Mouse (Mus musculus) intestine, embryonic 15.5 days (tissue): ENCODE results near the gene Lrrc15. TPM values are rescaled to one million over a fixed set of nuclear protein-coding genes. Genes with fewer than 3 reads are reported as not detected.

ENCODE experiments used
- ATAC-seq: fragments of 200-750 bp; cut with Nextera tagmentation; 2 replicates; pipeline ENCODE4 v1.8.0; 2017; ENCODE audit warnings: moderate TSS enrichment, moderate library complexity
- H3K27ac ChIP-seq: fragments of 300-500 bp; sonication (generic); 2 replicates; pipeline ENCODE4 v1.5.1; 2015; ENCODE audit warnings: mild to moderate bottlenecking, inconsistent platforms
- H3K27me3 ChIP-seq: fragments of 300-500 bp; sonication (generic); replicated peaks from 2 replicates; pipeline ENCODE4 v1.6.1; 2015; ENCODE audit warnings: inconsistent platforms
- H3K36me3 ChIP-seq: fragments of 300-500 bp; sonication (generic); 2 replicates; pipeline ENCODE4 v1.6.1; 2015; ENCODE audit warnings: inconsistent platforms
- H3K4me1 ChIP-seq: fragments of 300-500 bp; sonication (generic); replicated peaks from 2 replicates; pipeline ENCODE4 v1.6.1; 2015; ENCODE audit warnings: inconsistent platforms
- H3K4me2 ChIP-seq: fragments of 300-500 bp; sonication (generic); replicated peaks from 2 replicates; pipeline ENCODE4 v1.6.1; 2015; ENCODE audit warnings: mild to moderate bottlenecking, inconsistent platforms
- H3K4me3 ChIP-seq: fragments of 300-500 bp; sonication (generic); replicated peaks from 2 replicates; pipeline ENCODE4 v1.5.1; 2015; ENCODE audit warnings: inconsistent platforms
- H3K9ac ChIP-seq: fragments of 300-500 bp; sonication (generic); 2 replicates; pipeline ENCODE4 v1.6.1; 2015; ENCODE audit warnings: inconsistent platforms
- H3K9me3 ChIP-seq: fragments of 300-500 bp; sonication (generic); 2 replicates; pipeline ENCODE4 v1.6.1; 2016; ENCODE audit warnings: inconsistent platforms
- WGBS: fragments of 180-500 bp; shearing (Covaris S2); methylation state at CpG from one replicate; pipeline ENCODE4 v1.1.7; 2015; 5-methylcytosine and 5-hydroxymethylcytosine counted together
- polyA plus RNA-seq: library from polyadenylated mRNA; unstranded; fragments of >200 nt; fragmentation: Nextera tagmentation; extraction: Ambion mirVana; gene quantifications from 2 replicates; pipeline ENCODE4 v1.2.1, GENCODE M21; 2015

Lrrc15 gene
- 0.43 and 0.44 TPM in 2 replicates for polyA plus RNA-seq

DNA sequence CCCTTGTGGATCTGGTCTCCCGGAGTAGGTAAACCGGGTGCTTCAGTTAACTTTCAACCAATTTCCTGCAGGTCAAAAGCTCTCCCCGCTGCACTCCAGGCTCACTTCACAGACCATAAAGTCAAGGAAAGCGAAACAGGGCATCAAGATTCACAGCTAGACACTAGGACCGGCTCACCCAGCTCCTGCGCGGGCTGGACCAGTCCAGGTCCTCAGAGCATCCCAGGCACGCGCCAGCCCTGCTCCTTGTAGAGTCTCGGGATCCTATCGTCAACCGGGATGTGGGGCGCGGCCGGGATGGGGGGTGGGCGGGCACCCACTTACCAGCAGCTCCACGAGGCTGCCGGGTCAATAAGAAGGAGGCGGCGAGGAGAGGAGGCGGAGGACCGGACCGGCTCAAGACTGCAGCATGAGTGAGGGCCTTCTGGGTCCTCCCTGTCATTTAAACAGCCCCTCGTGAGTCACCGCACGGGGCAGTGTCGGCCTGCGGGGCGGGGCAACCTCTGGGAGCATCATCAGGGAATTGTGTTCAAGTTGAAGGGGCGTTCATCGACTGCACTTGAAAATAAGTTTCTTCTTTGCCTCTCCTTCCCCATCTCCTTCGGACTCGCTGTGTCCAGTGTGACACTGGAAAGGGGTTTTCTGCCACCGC lies at the start of gene Lrrc15:
Gene Lrrc15 (minus strand): TSS at position 413 of the 652 bp plus-strand sequence.
- ATAC-seq: no peak
- peak within 1 kb of the TSS; percentile 65 for H3K4me2 ChIP-seq
- H3K27me3 ChIP-seq: peaks cover 3% of the 10 kb centered on the region; the same call in 1 of the 2 replicates
- H3K36me3 ChIP-seq: no peaks in the 10 kb centered on the region
- H3K9me3 ChIP-seq: no peaks in the 10 kb centered on the region
- H3K9ac ChIP-seq: no peak within 1 kb of the TSS
- 5% methylated on average over 34 of the region's 34 CpGs for WGBS
- peaks cover 22% of the 10 kb centered on the region for H3K4me1 ChIP-seq
- H3K4me3 ChIP-seq: peak within 1 kb of the TSS; percentile 25
- no peak within 1 kb of the TSS for H3K27ac ChIP-seq

GRCm38 (mm10) chr16:30314236-30314635 lies 31.2 kb upstream of the Lrrc15 start:
- Histone ChIP-seq H3K36me3 (no peaks in the 10 kb centered on the region; the same call in 1 of the 2 replicates), H3K4me2 (no peak overlapping the region), H3K4me1 (peaks cover 5% of the 10 kb centered on the region), H3K4me3 (no peak overlapping the region), H3K9ac (no peak overlapping the region), H3K27me3 (0 out of 2 replicates have a peak, but pooled peaks cover 4% of the 10 kb centered on the region), H3K9me3 (no peaks in the 10 kb centered on the region), H3K27ac (no peak overlapping the region)
- no peak for ATAC-seq

- Histone ChIP-seq H3K4me1 (peaks cover 18% of the 10 kb centered on the region), H3K9ac (peak within 1 kb of the TSS; percentile 49; the same call in 1 of the 2 replicates), H3K36me3 (no peaks in the 10 kb centered on the region; the same call in 1 of the 2 replicates), H3K27ac (no peak within 1 kb of the TSS), H3K27me3 (peaks cover 23% of the 10 kb centered on the region), H3K4me2 (peak within 1 kb of the TSS; percentile 99), H3K9me3 (no peaks in the 10 kb centered on the region), H3K4me3 (peak within 1 kb of the TSS; percentile 61)
- no peak for ATAC-seq
These were observed 27.6 kb upstream of the Lrrc15 start, which contains the start of gene Gp5 for GRCm38 (mm10) chr16:30310647-30311046. Gp5 (minus strand) TSS chr16:30310779.

- Histone ChIP-seq H3K36me3 (no peaks in the 10 kb centered on the region), H3K27ac (no peak overlapping the region), H3K9me3 (no peaks in the 10 kb centered on the region), H3K4me1 (peaks cover 18% of the 10 kb centered on the region), H3K4me2 (peak overlapping the region; percentile 99), H3K4me3 (no peak overlapping the region), H3K9ac (no peak overlapping the region), H3K27me3 (peaks cover 23% of the 10 kb centered on the region)
- WGBS: 59% methylated on average over 8 of the region's 8 CpGs
- ATAC-seq: no peak
These were observed 27.1 kb upstream of the Lrrc15 start for GRCm38 (mm10) chr16:30310171-30310515.

GRCm38 (mm10) chr16:30309395-30310170 lies 26.5 kb upstream of the Lrrc15 start:
- Histone ChIP-seq H3K27me3 (peaks cover 23% of the 10 kb centered on the region), H3K4me1 (peaks cover 18% of the 10 kb centered on the region), H3K9me3 (no peaks in the 10 kb centered on the region), H3K27ac (no peak overlapping the region), H3K9ac (peak overlapping the region; percentile 49), H3K4me2 (peak overlapping the region; percentile 99), H3K4me3 (peak overlapping the region; percentile 61), H3K36me3 (no peaks in the 10 kb centered on the region)
- peak; percentile 50 for ATAC-seq
- WGBS: 6% methylated on average over 34 of the region's 34 CpGs

DNA sequence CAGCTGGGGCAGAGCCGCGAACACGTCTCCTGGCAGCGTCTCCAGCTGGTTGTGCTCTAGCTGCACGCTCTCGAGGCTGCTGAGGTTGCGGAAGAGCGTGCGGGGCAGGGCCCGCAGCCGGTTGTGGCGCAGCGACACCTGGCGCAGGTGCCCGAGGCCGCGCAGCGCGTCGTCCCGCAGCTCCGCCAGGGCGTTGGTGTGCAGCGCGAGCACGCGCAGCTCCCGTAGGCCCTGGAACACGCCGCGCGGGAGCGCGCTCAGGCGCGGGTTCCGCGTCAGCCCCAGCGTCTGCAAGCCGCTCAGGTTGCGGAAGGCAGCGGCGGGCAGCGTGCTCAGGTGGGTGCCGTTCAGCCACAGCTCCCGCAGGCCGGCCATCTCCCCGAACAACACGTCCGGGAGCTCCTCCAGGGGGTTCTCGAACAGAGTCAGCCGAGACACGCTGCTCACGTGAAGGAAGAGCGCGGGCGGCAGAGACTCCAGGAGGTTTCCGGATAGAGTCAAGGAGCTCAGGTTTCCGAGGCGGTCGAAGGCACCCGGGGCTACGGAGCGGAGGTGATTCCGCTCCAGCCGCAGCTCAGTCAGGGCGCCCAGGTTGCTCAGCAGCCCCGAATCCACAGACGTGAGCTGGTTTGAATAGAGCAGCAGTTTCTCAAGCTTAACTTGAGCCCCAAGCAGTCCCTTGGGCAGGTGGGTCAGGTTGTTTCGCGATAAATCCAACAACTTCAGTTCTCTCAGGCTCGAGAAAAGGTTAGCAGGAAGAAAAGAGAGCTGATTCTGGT lies 25.7 kb upstream of the Lrrc15 start:
- H3K9me3 ChIP-seq: no peaks in the 10 kb centered on the region
- peak overlapping the region; percentile 99 for H3K4me2 ChIP-seq
- WGBS: under 1% methylated on average over 72 of the region's 72 CpGs
- H3K27me3 ChIP-seq: peaks cover 23% of the 10 kb centered on the region
- no peak overlapping the region for H3K27ac ChIP-seq
- H3K4me1 ChIP-seq: peaks cover 18% of the 10 kb centered on the region
- H3K4me3 ChIP-seq: peak overlapping the region; percentile 61
- H3K36me3 ChIP-seq: no peaks in the 10 kb centered on the region
- H3K9ac ChIP-seq: peak overlapping the region; percentile 49
- peak; percentile 90 for ATAC-seq

DNA sequence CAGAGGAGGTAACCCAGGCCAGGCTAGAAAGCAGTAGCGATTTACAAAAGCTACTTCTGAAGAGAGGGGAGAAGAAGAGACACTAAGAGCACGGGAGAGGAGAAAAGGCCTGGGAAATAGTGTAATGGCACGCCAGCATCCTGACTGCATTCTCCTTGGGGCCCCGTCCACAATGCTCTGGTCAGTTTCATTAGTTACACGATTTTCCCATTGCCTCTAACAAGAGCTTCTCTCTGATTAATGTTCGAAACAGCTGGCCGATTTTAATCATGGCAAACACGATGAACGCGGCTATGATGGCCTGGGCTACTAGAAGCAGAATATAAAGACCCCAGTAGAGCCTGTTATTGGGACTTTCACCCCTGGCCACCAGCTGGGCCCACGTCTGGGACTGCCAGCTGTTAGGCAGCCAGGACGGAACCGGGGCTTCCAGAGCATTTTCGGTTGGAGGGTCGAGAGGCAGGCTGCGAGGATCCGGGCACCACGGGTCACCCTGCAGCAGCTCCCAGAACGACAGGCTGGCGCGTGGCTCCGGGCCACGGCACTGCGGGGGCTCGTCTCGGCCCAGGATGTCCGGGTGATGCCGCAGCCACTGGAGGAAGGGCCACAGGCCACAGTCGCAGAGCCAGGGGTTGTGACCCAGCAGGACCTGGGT lies 25.0 kb upstream of the Lrrc15 start:
- 19% methylated on average over 29 of the region's 29 CpGs for WGBS
- Histone ChIP-seq H3K9ac (peak overlapping the region; percentile 49), H3K4me2 (peak overlapping the region; percentile 99), H3K36me3 (no peaks in the 10 kb centered on the region), H3K4me1 (peaks cover 18% of the 10 kb centered on the region), H3K9me3 (no peaks in the 10 kb centered on the region), H3K4me3 (peak overlapping the region; percentile 61), H3K27me3 (peaks cover 23% of the 10 kb centered on the region), H3K27ac (no peak overlapping the region)
- no peak; the same call in none of the 2 replicates for ATAC-seq

GRCm38 (mm10) chr16:30307306-30307705 lies 24.2 kb upstream of the Lrrc15 start:
- peaks cover 18% of the 10 kb centered on the region for H3K4me1 ChIP-seq
- H3K36me3 ChIP-seq: no peaks in the 10 kb centered on the region
- no peaks in the 10 kb centered on the region for H3K9me3 ChIP-seq
- H3K27me3 ChIP-seq: peaks cover 23% of the 10 kb centered on the region
- 60% methylated on average over 12 of the region's 12 CpGs for WGBS
- H3K4me3 ChIP-seq: no peak overlapping the region
- no peak overlapping the region for H3K4me2 ChIP-seq
- no peak overlapping the region for H3K27ac ChIP-seq
- no peak overlapping the region for H3K9ac ChIP-seq
- no peak for ATAC-seq

- H3K4me3 ChIP-seq: no peak overlapping the region
- no peak overlapping the region for H3K27ac ChIP-seq
- peaks cover 23% of the 10 kb centered on the region for H3K27me3 ChIP-seq
- peaks cover 18% of the 10 kb centered on the region for H3K4me1 ChIP-seq
- H3K9me3 ChIP-seq: no peaks in the 10 kb centered on the region
- no peak overlapping the region for H3K9ac ChIP-seq
- H3K4me2 ChIP-seq: no peak overlapping the region
- ATAC-seq: no peak
- H3K36me3 ChIP-seq: no peaks in the 10 kb centered on the region
- 85% methylated on average over 4 of the region's 4 CpGs for WGBS
These were observed 23.0 kb upstream of the Lrrc15 start for GRCm38 (mm10) chr16:30306102-30306501.

- no peak for ATAC-seq
- peaks cover 22% of the 10 kb centered on the region for H3K27me3 ChIP-seq
- H3K4me3 ChIP-seq: no peak overlapping the region
- H3K4me1 ChIP-seq: peaks cover 13% of the 10 kb centered on the region
- H3K4me2 ChIP-seq: no peak overlapping the region
- H3K36me3 ChIP-seq: no peaks in the 10 kb centered on the region
- no peak overlapping the region for H3K27ac ChIP-seq
- H3K9me3 ChIP-seq: no peaks in the 10 kb centered on the region
- no peak overlapping the region for H3K9ac ChIP-seq
- 55% methylated on average over 5 of the region's 5 CpGs for WGBS
These were observed 21.2 kb upstream of the Lrrc15 start for GRCm38 (mm10) chr16:30304236-30304635.

DNA sequence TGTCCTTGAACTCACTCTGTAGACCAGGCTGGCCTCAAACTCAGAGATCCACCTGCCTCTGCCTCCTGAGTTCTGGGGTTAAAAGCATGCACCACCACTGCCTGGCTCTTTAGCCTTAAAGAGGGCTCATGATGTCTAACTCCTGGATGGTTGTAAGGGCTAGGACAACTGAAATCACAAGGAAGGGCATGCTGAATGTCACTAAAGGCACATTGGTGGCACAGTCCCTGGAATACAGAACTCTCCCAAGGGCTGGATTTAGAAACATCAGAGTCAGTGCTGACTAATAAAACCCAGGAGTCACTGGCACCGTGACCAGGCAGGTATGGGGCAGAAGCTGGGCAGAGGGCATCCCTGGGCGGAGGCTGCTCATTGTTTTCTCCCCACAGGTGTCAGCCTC lies 20.4 kb upstream of the Lrrc15 start:
- no peak overlapping the region for H3K4me3 ChIP-seq
- H3K36me3 ChIP-seq: no peaks in the 10 kb centered on the region
- ATAC-seq: no peak
- 70% methylated on average over 2 of the region's 2 CpGs for WGBS
- peaks cover 14% of the 10 kb centered on the region for H3K27me3 ChIP-seq
- no peaks in the 10 kb centered on the region for H3K9me3 ChIP-seq
- no peak overlapping the region for H3K9ac ChIP-seq
- no peak overlapping the region for H3K27ac ChIP-seq
- H3K4me2 ChIP-seq: no peak overlapping the region
- H3K4me1 ChIP-seq: peaks cover 5% of the 10 kb centered on the region

GRCm38 (mm10) chr16:30302686-30303085 lies 19.6 kb upstream of the Lrrc15 start:
- Histone ChIP-seq H3K9me3 (no peaks in the 10 kb centered on the region), H3K4me1 (no peaks in the 10 kb centered on the region), H3K4me2 (no peak overlapping the region), H3K27me3 (peaks cover 7% of the 10 kb centered on the region), H3K36me3 (no peaks in the 10 kb centered on the region), H3K27ac (no peak overlapping the region), H3K9ac (no peak overlapping the region), H3K4me3 (no peak overlapping the region)
- WGBS: 82% methylated on average over 6 of the region's 6 CpGs
- no peak for ATAC-seq
